Mouse (Mus musculus) right cerebral cortex, adult 18-20 months (tissue): ENCODE data around the gene Tox4.
A peak's percentile ranks its signal among the peaks of the same experiment; 100 is the strongest.

Experiments
- DNase-seq: peaks from one replicate; pipeline ENCODE4 v3.0.0; 2022; ENCODE audit warnings: mixed read lengths

Tox4 gene

DNA sequence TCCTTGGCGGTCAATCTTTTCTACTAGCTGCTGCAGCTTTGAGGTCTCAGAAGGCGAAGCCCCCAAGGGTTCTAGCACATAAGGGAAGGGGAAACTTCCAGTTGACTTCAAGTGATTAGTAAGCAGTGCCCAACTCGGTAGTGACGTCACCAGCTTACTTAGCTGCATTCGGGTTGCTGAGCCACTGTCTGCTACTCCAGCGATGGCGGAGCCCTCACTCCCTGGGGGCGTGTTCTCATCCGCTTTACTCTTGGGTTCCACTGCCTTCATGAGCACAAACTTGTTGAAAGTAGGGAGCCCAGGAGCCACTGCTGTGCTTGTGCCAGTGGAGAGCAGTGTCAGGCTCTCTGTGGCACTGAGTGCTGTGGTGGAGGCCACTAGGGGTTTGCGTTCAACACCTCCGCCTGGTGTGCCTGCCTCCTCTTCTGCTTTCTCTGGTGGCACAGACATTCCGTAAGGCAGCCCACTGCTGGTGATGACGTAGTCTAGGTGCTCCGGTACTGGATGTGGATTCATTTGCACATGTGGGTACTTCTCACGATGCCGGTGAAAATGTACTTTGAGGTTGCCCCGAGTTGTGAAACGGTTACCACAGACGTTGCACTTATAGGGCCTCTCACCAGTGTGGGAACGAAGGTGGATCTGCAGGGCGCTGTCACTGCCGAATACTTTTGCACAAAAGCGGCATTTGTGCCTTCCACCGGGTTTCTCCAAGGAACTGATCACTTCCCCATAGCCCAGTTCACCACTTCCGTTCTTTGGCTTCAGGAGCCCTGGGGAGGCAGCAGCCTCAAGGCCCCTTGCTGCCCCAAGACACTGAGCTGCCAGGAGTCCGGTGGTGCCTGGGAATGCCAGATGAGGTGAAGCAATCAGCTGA, 35.2 kb downstream of the Tox4 start:
- no peak for DNase-seq

GRCm38 (mm10) chr14:52314808-52315150, 35.8 kb downstream of the Tox4 start:
- DNase-seq: no peak

DNA sequence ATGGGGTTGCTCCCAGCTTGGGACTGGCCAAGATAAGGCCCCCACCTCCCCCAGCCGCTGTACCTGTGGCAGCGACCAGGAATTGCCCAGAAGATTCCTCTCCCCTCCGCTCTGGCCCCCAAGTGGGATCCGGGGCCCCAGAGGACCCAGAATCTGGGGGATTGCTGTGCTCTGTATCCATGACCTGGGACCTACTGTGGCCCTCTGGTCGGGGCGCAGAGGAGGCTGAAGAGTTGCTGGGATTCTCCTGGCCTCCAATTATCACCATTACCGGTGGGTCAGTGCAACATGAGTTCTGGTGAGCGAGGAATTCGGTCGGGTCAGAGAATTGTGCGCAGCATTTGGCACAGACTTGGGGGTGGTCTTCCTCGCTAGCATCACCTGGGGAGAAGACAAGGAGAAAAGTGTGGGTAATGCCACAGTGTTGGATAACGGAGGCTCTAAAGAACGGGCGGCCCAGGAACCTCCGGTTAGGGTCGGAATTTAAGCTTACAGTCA, 36.4 kb downstream of the Tox4 start:
- DNase-seq: no peak

DNA sequence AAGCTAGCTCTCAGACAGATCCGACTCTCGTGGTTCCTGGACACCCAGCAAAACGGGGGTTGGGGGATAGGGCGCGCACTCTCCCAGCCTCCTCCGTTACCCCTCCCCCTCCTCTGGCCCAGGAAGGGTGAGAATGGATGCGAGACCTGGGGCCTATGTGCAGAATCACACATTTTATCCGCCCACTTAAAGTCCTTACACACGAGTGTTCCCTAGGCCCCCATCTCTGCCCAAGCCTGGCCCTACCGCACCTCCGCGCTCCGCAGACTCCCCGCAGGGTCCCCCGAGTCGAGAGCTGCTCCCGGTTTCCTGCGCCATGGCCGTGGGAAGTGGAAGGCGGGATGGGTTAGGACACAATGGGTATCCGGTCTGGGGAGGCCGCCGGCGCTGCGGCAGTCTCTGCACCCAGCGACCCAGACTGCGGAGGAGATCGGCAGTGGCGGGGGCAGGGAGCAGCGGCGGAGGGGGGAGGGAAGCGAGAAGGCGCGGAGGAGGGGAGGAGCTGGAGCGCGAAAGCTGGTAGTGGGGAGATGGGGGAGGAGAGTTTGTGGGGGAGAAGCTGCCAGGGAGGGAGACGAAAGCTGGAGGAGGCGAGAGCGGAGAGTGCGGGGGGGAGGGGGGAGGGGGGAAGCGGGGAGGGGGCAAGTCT, 37.0 kb downstream of the Tox4 start:
- peak; percentile 79 for DNase-seq

DNA sequence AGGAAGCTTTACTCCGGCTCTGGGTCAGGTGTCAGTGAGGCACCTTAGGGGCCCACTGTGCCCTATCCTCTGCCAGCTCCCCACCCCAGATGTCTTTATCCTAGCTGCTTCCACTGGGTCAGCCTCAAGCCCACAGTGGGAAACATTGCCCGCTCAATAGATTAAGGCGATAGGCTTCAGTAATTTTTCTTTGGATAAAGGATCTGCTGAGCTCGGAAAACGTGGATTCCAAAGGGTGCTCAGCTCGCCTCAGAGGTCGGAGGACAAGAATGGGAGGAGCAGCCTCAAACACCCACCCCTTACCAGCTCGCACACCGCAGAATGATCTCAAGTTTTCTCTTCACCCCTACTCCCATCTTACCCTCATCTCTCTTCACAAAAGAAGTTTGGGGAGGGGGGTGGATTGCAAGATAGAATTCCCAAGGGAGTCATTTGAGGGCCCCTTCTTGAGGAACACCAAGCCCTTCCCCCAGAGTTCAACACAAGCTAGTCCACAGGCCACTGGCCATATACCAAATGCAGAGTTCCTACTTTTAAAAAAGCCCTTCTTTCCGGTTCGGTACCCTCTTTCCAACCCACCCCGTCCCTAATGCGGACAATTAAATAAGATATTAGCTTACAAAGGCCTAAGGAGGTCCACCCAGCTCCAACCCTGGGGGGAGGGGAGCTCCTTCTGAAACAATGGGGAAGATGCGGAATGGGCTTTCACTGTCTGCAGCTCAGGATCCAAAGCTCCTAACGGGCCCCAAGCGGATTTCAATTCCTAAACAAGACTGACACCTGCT, 37.7 kb downstream of the Tox4 start:
- DNase-seq: no peak

DNA sequence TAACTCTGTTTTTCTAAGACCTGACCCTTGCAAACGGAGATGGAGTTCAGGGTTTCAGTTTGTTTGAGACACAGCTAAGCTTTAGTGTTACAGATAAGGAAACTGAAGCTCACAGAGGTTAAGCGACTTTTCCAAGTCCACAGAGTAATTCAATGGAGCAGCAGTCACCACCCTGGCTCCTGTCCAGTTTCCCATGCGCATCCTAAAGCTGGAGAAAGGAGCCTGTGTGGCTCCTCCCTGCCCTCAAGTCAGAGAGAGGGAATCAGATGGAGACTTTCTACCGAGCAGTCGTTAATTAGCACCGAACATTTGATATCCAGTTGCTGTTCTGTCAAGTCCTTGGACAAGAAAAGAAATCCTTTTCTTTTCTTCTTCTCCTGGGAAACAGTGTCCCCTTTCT, 40.4 kb downstream of the Tox4 start:
- DNase-seq: no peak

DNA sequence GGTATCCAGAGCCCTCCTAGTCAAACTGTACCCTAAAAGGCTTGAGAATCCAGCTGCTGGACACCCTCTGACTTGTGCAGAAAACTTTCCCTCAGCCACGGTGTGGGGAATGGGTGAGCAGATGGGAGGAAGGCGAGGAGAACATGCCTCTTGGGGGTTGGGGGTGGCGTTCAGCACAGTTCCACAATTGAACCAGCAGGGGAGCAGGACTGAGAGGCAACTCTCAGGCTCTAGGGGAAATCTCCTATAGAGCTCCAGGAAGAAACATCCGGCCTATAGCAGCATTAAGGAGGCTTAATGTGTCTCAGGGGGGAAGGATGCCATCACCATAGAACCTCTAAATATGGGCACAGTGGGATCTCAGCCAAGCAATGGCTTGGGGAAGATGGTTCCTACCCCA, 46.9 kb downstream of the Tox4 start:
- no peak for DNase-seq

GRCm38 (mm10) chr14:52327375-52327901, 48.5 kb downstream of the Tox4 start:
- no peak for DNase-seq

DNA sequence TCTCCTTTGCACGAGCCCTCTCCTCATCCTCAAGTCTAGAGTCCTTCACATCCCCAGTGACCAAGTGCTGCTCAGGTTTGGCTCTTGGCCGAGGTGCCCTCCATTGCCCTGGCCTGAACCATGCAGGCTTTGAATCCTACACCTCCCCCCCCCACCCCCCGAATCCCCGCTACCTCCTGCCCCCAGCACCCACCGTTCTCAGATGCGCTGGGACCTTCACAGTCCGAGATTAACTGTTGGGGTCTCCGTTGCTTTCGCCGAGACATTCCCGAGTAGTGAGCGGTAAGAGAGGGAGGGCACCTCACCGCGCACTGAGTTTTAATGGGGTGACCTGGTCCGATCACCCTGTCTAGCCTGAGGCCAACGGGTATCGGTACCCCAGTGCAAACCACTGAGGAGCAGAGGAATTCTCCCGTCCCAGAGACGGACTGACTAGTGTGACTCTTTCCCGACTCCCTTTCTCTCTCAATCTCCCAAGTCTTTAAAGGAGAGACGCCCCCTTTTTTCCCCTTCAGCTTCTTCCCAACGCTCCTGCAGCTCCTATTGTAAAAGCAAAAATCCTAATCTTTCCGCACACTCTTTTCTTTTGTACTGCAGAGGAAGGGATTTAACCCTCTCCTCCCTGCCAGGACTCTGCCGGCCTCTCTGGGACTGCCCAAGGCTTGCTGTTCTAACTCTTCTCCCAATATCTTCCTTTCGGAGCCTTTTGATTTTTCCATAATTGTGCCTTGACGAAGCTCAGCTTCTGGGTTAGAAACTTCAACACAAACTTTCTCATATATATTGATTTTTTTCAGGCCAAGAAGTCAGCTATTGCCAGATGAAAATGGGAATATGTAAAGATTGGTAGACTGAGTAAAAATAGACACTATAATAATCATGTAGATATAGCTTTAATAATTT, 49.2 kb downstream of the Tox4 start, which contains the start of gene Sall2:
TSS of gene Sall2 (minus strand) at position 853 of the 903 bp plus-strand sequence.
- DNase-seq: no peak

GRCm38 (mm10) chr14:52331069-52331750, 52.3 kb downstream of the Tox4 start:
- DNase-seq: no peak

GRCm38 (mm10) chr14:52332171-52332570, 53.2 kb downstream of the Tox4 start:
- no peak for DNase-seq

- DNase-seq: peak; percentile 77
Observed at GRCm38 (mm10) chr14:52338751-52339511, 60.0 kb downstream of the Tox4 start.

- no peak for DNase-seq
Observed at GRCm38 (mm10) chr14:52339512-52339852, 60.5 kb downstream of the Tox4 start.
